Mouse (Mus musculus) embryonic stem cell, embryonic (primary cell): ENCODE data around the gene Cyp2t4.

ENCODE experiments used
- CTCF ChIA-PET, 4 experiments: fragments of 300-600 bp in 2 of 4; fragments of 350-600 bp in 2 of 4; sonication (Branson Sonifier 250); formaldehyde crosslinking; loops; one replicate each; lab custom pipeline; 2022; ENCODE audit warnings: inconsistent platforms in 2 of 4; lab: Charles Lee
- POLR2A ChIA-PET, 4 experiments: fragments of 300-600 bp in 2 of 4; fragments of 350-600 bp in 2 of 4; sonication (Branson Sonifier 250); formaldehyde crosslinking; loops; one replicate each; lab custom pipeline; 2022; ENCODE audit warnings: antibody characterized with exemption in 4 of 4, inconsistent platforms in 1 of 4; lab: Charles Lee

The Cyp2t4 gene

DNA sequence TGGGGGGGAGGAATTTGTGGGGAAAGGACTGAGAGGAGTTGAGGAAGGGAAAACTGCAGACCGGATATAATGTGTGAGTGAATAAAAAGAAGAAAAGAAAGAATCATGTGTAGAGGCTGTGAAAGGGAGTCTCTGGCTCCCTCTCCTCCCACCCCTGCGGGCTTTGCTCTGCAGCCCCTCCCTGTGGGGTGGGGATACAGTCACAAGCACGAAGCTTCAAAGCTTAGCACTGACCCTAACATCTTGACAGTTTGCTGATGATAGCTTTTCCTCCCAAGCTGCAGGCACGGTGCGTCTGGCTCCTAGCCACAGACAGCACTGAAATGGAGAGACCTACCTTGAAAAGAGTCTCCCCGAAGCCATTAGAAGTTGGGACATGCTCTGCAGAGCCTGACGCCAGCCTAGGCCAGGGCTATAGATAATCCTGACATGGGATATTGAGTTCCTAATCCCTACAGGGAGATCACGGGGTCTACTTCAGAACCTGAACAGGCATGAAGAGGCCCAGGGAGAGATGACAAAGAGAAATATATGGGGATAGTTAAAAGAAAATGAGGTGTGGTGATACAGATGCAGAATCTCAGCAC, 17.0 kb upstream of the Cyp2t4 start:
- POLR2A ChIA-PET, result interaction anchor here in 1 of 4 experiments (0.6 kb wide), 1 partner anchor 122 kb away, joined by 3 read pairs; no protein-coding TSS in a partner anchor

DNA sequence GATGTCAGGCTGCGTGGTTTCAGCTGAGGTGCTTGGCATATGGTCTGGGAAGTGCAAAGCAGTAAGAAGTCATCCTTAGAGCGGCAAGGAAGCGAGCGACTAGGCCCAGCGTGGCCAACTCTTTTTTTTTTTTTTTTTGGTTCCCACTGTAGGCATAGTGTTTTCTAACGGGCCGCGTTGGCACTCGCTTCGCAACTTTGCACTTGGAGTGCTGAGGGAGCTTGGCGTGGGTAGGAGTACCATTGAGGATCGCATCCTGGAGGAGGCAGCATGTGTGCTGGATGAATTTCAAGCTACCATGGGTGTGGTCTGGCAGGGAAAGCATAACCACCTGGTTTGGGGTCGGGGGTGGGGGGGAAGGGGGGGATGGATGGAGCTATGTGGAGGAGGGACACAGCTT, 2.5 kb downstream of the Cyp2t4 start:
- CTCF ChIA-PET, result interaction anchor here (0.6 to 2.8 kb wide), 10 partner anchors 23 to 1400 kb away, joined by 3 to 11 read pairs (median 8); partner anchors contain the start of gene Rab4b (in 1 of the 4)
- POLR2A ChIA-PET, result interaction anchor here (0.6 to 4.4 kb wide), 32 partner anchors 7 to 211 kb away, joined by 3 to 26 read pairs (median 6); partner anchors contain the start of genes BC024978 (in 3 of the 4), Egln2 (in 3 of the 4), Rab4b (in 3 of the 4) and Snrpa (in 3 of the 4)

More for the DNA sequence above, 17.0 kb upstream of the Cyp2t4 start:
- CTCF ChIA-PET, result interaction anchor here in 2 of 4 experiments (0.6 to 4.4 kb wide), 3 partner anchors 149 to 353 kb away, joined by 3 to 31 read pairs (median 4); no protein-coding TSS in a partner anchor

DNA sequence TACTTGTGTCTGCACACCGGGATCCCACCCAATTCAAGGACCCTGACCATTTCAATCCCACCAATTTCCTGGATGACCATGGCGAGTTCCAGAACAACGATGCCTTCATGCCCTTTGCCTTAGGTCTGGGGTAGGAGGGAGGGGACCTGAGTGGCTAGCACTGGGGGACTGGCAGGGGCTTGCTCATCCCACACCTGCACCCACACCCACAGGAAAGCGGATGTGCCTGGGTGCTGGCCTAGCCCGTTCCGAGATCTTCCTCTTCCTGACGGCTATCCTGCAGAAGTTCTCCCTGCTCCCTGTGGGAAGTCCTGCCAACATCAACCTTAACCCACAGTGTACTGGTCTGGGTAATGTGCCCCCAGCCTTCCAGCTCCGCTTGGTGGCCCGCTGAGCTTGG, 4.7 kb downstream of the Cyp2t4 start:
- POLR2A ChIA-PET, result interaction anchor here in 2 of 4 experiments (1.0 to 7.2 kb wide), 6 partner anchors 16 to 79 kb away, joined by 3 to 107 read pairs (median 16); partner anchors contain the start of genes BC024978 (in 1 of the 2), Gm21983 (in 1 of the 2), Mia (in 1 of the 2) and Rab4b (in 1 of the 2)
- CTCF ChIA-PET, result interaction anchor here in 1 of 4 experiments (2.6 to 3.9 kb wide), 2 partner anchors 21 to 31 kb away, joined by 34 to 54 read pairs; partner anchors contain the start of genes Gm21983 and Rab4b

DNA sequence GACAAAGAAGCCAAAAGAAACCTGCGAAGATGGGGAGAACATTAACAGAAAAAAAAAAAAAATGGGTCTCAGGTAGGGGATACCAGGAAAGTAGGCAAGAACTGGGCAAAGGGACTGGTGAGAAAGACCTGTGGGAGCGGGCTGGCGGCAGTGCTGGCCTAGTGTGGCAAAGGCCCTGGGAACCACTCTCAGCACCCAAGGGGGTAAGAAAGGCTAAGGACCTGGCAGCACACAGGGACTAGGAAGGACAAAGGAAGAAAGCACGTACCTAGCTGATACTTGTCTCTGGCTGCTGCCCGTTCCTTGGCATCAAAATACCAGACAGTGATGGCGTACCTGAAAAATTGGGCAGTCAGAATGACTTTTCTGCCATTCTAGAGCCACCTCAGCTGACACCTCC, 5.7 kb downstream of the Cyp2t4 start:
- ChIA-PET POLR2A (interaction anchor here (1.0 to 7.2 kb wide), 35 partner anchors 10 to 327 kb away, joined by 3 to 107 read pairs (median 8); partner anchors contain the start of genes BC024978 (in 4 of the 4), Snrpa (in 4 of the 4), Rab4b (in 3 of the 4) and Coq8b (in 2 of the 4)), CTCF (interaction anchor here (0.5 to 3.9 kb wide), 31 partner anchors 20 to 249 kb away, joined by 3 to 54 read pairs (median 5); partner anchors contain the start of genes Rab4b (in 2 of the 4), BC024978 (in 1 of the 4), Coq8b (in 1 of the 4) and Gm21983 (in 1 of the 4))

DNA sequence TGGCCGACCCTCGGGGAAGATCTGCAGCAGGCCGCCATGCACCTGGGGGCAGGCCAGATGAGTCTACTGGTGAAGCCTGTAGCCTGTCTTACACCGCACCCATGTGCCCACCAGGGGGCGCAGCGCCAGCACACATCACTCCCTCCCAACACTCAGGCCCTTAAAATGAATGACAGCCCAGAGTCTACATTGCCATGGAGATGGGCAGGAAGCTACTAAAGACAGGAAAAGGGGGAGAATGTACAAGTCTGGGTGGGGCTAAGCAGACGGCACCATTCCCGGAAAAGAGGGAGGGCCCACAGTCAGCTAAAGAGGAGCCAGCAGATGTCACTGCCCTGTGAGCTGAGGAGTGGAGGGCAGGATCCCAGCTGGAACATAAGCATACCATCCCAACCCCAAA, 6.4 kb downstream of the Cyp2t4 start:
- POLR2A ChIA-PET, result interaction anchor here (0.6 to 7.2 kb wide), 51 partner anchors 9 to 1605 kb away, joined by 3 to 107 read pairs (median 5); partner anchors contain the start of genes BC024978 (in 4 of the 4), Snrpa (in 4 of the 4), Rab4b (in 3 of the 4) and Coq8b (in 2 of the 4)
- CTCF ChIA-PET, result interaction anchor here (0.5 to 3.9 kb wide), 53 partner anchors 14 to 331 kb away, joined by 3 to 54 read pairs (median 4); partner anchors contain the start of genes Coq8b (in 3 of the 4), Rab4b (in 3 of the 4), BC024978 (in 2 of the 4) and Snrpa (in 2 of the 4)

DNA sequence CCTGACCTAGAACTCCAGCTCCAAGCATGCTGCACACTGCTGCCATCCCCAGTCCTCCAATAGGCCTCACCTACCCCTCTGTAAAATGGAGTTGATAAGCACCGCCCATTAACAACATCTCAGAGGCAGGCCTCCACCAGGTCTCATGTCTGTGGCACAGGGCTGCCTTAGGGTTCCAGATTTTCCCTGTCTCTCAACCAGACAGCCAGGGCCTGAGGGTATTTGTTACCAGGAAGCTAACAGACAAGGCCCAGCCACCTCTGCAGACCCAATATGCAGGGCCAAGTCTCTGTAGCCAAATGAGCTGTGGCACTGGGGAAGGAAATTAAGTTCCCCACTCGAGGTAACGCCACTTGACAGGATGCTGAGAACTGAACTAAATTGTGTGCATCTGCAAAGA, 7.4 kb downstream of the Cyp2t4 start:
- CTCF ChIA-PET, result interaction anchor here in 2 of 4 experiments (0.7 to 2.7 kb wide), 12 partner anchors 18 to 279 kb away, joined by 3 to 54 read pairs (median 5); partner anchors contain the start of genes Gm21983 (in 1 of the 2), Itpkc (in 1 of the 2) and Rab4b (in 1 of the 2)
- POLR2A ChIA-PET, result interaction anchor here in 3 of 4 experiments (0.8 to 7.2 kb wide), 28 partner anchors 12 to 528 kb away, joined by 3 to 107 read pairs (median 8); partner anchors contain the start of genes Rab4b (in 3 of the 3), BC024978 (in 2 of the 3), Coq8b (in 2 of the 3) and Gm21983 (in 2 of the 3)

DNA sequence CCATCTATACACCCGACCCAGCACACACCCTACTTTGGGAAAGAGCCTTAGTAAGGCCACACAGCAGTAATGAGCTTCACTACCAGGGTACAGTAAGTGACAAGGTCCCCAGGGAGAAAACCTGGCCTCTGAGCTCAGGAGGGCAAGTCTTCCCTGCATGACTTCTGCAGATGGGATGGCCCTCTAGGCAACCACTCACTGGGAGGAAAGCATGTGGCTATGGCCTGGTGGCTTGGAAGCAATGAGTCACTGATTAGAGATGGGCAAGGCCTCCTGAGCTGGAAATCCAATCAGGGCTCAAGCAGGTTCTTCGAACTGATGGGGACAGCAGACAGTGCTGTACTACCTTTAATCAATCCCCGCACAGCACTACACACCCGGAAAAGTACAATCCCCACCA, 8.2 kb downstream of the Cyp2t4 start:
- ChIA-PET POLR2A (interaction anchor here in 3 of 4 experiments (0.5 to 7.2 kb wide), 16 partner anchors 12 to 527 kb away, joined by 3 to 107 read pairs (median 18); partner anchors contain the start of genes BC024978 (in 2 of the 3), Gm21983 (in 2 of the 3), Mia (in 2 of the 3) and Rab4b (in 2 of the 3)), CTCF (interaction anchor here in 2 of 4 experiments (0.7 to 0.9 kb wide), 2 partner anchors 72 to 169 kb away, joined by 3 read pairs; no protein-coding TSS in a partner anchor)

DNA sequence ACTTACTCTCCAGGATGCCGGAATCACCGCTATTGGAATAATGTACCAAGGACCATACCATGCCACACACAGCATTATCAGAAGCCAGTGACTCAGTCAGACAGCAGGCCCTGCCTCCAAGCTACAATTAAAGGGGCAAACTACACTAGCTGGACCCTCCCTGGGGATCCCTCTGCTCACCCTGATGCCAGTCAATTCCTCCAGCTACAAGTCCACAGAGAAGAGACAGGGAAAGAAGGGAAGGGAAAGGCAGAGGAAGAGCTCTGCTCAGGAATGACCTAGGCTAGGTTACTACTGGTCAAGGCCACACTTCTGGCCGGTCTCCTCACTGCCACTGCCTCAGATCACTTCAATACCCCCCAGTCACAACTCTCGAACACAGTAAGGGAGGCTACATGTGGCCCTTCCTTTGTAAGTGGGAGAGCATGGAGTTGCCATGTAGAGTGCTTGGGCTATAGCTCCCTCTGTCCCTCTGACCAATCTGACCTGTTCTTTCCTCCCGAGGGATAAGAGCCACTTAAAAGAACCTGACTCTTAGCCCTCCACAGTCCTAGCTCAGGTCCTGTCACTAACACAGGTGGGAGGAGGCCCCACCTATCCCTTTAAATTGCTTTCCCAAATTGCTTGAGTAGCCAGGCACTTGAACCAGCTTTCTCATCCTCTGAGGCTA, 9.4 kb downstream of the Cyp2t4 start:
- ChIA-PET CTCF (interaction anchor here in 1 of 4 experiments (1.1 to 1.4 kb wide), 2 partner anchors 123 to 139 kb away, joined by 3 read pairs; no protein-coding TSS in a partner anchor), POLR2A (interaction anchor here in 3 of 4 experiments (0.6 to 7.2 kb wide), 18 partner anchors 7 to 328 kb away, joined by 3 to 107 read pairs (median 8); partner anchors contain the start of genes BC024978 (in 2 of the 3), Gm21983 (in 2 of the 3), Mia (in 2 of the 3) and Rab4b (in 2 of the 3))

DNA sequence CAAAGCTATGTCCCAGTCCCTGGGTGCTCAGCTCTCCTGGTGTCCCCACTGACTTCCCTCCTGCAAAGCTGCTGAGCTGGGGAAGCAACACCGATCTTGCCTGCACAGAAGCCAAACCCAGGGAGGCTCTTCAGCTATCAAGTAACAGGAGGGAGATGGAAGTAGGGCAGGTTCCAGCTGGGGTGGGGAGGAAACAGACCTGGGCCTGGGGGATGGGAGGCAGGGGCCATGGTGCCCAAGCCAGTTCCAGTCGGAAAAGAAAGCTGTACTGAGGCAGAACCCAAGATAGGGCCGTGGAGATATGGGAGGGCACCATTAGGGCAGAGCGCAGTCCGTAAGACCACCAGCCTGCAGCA, 9.9 kb downstream of the Cyp2t4 start:
- ChIA-PET POLR2A (interaction anchor here in 2 of 4 experiments (0.7 to 7.2 kb wide), 16 partner anchors 8 to 328 kb away, joined by 3 to 107 read pairs (median 8); partner anchors contain the start of genes BC024978 (in 2 of the 2), Gm21983 (in 2 of the 2), Mia (in 2 of the 2) and Rab4b (in 2 of the 2)), CTCF (interaction anchor here in 1 of 4 experiments (1.1 to 1.4 kb wide), 2 partner anchors 122 to 139 kb away, joined by 3 read pairs; no protein-coding TSS in a partner anchor)

DNA sequence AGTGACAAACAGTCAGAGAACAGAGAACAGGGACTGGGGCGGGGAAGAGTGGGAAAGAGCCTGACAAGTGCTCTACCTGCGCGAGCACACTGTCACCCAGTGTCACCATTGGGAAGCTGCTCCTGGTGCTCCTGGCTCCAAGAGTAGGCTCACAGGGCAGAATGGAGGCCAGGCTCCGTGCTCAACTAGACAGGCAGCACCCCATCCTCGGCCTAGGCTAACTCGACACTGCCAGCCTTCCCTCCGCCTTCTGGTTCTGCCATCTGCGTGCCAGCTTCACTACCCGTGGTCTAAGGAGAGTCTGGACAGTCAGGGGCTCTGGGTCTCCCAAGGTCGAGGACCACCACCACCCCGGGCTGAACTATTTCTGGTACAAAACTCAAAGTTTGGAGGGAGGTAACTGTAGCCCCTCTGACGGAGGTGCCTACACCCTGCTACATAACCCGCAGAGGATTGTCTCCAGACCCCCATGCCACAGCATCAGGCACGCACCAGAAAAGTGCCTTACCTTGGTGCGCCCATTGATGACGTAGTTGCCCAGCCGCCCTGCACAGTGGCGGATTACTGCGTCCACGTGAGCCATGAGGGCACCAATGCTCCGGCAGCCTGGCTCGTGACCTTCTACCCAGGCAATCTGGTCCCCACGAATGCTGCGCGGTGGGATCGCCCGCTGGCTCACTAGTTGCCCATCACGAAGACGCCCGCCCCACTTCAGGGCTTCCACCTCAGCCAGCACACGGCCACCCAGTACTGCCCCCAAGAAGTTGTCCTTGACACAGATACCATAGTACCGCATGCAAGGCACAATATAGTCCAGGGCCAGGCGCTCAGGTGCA, 10.8 kb downstream of the Cyp2t4 start:
- POLR2A ChIA-PET, result interaction anchor here in 2 of 4 experiments (0.8 to 7.2 kb wide), 15 partner anchors 9 to 94 kb away, joined by 3 to 107 read pairs (median 8); partner anchors contain the start of genes BC024978 (in 2 of the 2), Coq8b (in 2 of the 2), Gm21983 (in 2 of the 2) and Mia (in 2 of the 2)
- CTCF ChIA-PET, result interaction anchor here in 1 of 4 experiments (0.6 kb wide), 1 partner anchor 40 kb away, joined by 3 read pairs; no protein-coding TSS in a partner anchor

DNA sequence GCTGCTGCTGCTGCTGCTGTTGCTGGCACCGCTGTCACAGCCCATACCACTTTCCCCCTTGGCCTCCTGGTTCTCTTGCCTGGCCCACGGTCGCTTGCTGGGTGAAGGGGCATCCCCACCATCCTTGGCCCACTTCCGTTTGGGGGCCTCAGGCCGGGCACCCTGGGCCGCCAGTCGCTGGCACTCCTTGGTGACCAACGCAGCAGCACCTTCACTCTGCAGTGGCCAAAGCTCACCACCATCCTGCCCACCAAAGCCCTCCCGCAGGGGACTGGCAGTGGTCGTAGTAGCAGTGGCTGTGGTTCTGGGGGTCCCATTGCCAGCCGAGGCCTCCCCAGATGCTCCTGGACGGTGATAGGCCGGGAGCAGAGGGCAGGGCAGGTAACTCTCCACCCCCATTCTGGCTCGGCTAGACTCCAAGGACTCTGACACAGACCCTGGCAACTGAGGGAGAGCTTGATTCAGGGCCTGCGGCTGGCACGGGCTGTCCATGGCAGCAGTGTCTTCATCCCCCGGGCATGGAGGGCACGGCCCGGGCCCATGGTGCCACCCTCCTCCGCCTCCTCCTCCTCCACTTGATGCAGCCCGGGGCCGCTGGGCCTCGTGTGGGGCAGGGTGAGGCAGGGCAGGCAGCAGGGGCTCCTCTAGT, 11.6 kb downstream of the Cyp2t4 start:
- ChIA-PET POLR2A (interaction anchor here in 2 of 4 experiments (0.6 to 4.7 kb wide), 13 partner anchors 8 to 161 kb away, joined by 3 to 87 read pairs (median 6); partner anchors contain the start of genes Rab4b (in 2 of the 2), Snrpa (in 2 of the 2), BC024978 (in 1 of the 2) and Coq8b (in 1 of the 2)), CTCF (interaction anchor here in 1 of 4 experiments (0.6 kb wide), 1 partner anchor 117 kb away, joined by 3 read pairs; no protein-coding TSS in a partner anchor)

DNA sequence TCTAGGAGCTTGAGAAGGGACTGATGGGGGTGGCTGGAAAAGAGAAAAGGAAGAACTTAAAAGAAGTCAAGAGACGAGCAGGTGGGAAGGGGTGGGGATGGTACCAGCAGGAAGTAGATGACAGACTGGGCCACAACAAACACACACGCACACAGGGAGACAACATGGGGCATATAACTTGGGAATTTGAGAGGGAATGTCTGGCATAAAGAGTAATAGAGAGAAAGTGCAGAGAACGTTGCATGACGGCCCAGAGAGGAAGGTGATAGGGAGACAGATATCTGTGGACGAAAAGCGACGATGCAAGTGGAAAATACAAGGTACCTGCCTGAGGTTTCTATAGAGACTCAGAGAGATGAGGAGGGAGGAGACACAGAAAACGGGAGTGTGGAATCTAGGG, 12.2 kb downstream of the Cyp2t4 start:
- ChIA-PET POLR2A (interaction anchor here in 2 of 4 experiments (0.6 to 4.7 kb wide), 12 partner anchors 8 to 160 kb away, joined by 3 to 87 read pairs (median 6); partner anchors contain the start of genes Rab4b (in 2 of the 2), BC024978 (in 1 of the 2), Coq8b (in 1 of the 2) and Gm21983 (in 1 of the 2)), CTCF (interaction anchor here in 1 of 4 experiments (0.6 kb wide), 1 partner anchor 116 kb away, joined by 3 read pairs; no protein-coding TSS in a partner anchor)

DNA sequence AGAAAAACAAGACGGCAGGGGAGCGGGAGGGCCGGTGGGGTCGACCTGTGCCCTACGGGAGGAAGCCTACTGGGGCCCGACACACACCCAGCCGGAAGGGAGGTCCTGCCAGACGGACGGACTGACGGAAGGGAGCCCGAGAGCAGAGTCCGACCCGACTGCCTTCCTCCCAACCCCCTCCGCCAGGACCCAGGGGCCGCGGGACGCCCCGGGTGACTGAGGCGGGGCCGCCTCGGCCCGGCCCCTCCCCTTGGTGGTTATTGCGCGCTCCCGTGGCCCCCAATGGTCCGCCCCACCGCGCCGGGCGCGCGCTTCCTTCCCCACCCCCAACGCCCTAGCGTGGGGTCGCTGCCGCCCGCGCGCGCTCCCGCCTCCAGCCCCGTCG, 12.7 kb downstream of the Cyp2t4 start:
- ChIA-PET POLR2A (interaction anchor here (0.9 to 4.7 kb wide), 45 partner anchors 9 to 426 kb away, joined by 3 to 92 read pairs (median 6); partner anchors contain the start of genes BC024978 (in 3 of the 4), Coq8b (in 3 of the 4), Rab4b (in 3 of the 4) and Snrpa (in 3 of the 4)), CTCF (interaction anchor here in 3 of 4 experiments (0.6 to 1.4 kb wide), 10 partner anchors 13 to 396 kb away, joined by 3 to 14 read pairs (median 4); partner anchors contain the start of genes BC024978 (in 1 of the 3), Coq8b (in 1 of the 3), Rab4b (in 1 of the 3) and Snrpa (in 1 of the 3))
